Mouse (Mus musculus) liver, embryonic 13.5 days (tissue): ENCODE data around the gene Tmed8. TPM values are rescaled to one million over a fixed set of nuclear protein-coding genes. Genes with fewer than 3 reads are reported as not detected.

Experiments used
- ATAC-seq: fragments of 200-750 bp; cut with Nextera tagmentation; 2 replicates; pipeline ENCODE4 v1.8.0; 2017; ENCODE audit warnings: low read depth, mild to moderate bottlenecking, moderate number of reproducible peaks, moderate library complexity
- DNase-seq: peaks from one replicate; pipeline ENCODE4 v3.0.0; 2022
- H3K27ac ChIP-seq: fragments of 300-500 bp; sonication (generic); 2 replicates; pipeline ENCODE4 v1.5.1; 2015; ENCODE audit warnings: moderate library complexity, mild to moderate bottlenecking, inconsistent platforms
- H3K27me3 ChIP-seq: fragments of 300-500 bp; sonication (generic); 2 replicates; pipeline ENCODE4 v1.6.1; 2015; ENCODE audit warnings: mild to moderate bottlenecking, inconsistent platforms
- H3K36me3 ChIP-seq: fragments of 300-500 bp; sonication (generic); 2 replicates; pipeline ENCODE4 v1.6.1; 2015; ENCODE audit warnings: mild to moderate bottlenecking, inconsistent platforms
- H3K4me1 ChIP-seq: fragments of 300-500 bp; sonication (generic); replicated peaks from 2 replicates; pipeline ENCODE4 v1.6.1; 2015; ENCODE audit warnings: inconsistent platforms
- H3K4me2 ChIP-seq: fragments of 300-500 bp; sonication (generic); 2 replicates; pipeline ENCODE4 v1.6.1; 2015; ENCODE audit warnings: inconsistent platforms, mild to moderate bottlenecking, moderate library complexity
- H3K4me3 ChIP-seq: fragments of 300-500 bp; sonication (generic); replicated peaks from 2 replicates; pipeline ENCODE4 v1.5.1; 2015; ENCODE audit warnings: mild to moderate bottlenecking, inconsistent platforms
- H3K9ac ChIP-seq: fragments of 300-500 bp; sonication (generic); 2 replicates; pipeline ENCODE4 v1.6.1; 2015; ENCODE audit warnings: mild to moderate bottlenecking, inconsistent platforms
- H3K9me3 ChIP-seq: fragments of 300-500 bp; sonication (generic); replicated peaks from 2 replicates; pipeline ENCODE4 v1.6.1; 2016; ENCODE audit warnings: inconsistent platforms
- WGBS: fragments of 180-500 bp; shearing (Covaris S2); methylation state at CpG from one replicate; pipeline ENCODE4 v1.1.7; 2015; ENCODE audit not compliant: insufficient replicate concordance; 5-methylcytosine and 5-hydroxymethylcytosine counted together
- polyA plus RNA-seq: library from polyadenylated mRNA; unstranded; fragments of >200 nt; fragmentation: Nextera tagmentation; extraction: Ambion mirVana; gene quantifications from 2 replicates; pipeline ENCODE4 v1.2.1, GENCODE M21; 2015

Gene Tmed8
- polyA plus RNA-seq, 1 experiment from 2014 or later = 0.43 TPM

DNA sequence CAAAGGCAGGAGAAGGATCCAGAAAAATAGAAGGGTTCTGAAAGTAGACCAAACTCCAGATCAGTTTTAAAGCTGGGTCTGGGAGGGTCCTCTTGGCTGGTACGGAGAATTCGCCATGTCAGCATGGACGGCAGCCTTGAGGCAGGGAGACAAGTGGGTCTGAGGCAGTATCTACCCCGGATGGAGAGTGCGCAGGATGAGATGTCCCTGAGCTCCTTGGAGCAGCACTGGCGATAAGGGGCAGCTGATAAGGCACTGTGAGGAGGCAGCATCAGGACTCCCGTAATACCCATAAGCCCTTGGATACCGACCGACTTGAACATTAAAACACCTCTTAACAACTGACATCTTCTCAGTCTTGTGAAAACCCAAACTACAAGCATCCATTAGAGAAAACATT lies 67.5 kb downstream of the Tmed8 start:
- Histone ChIP-seq H3K4me1 (peaks cover 12% of the 10 kb centered on the region), H3K36me3 (peaks cover 13% of the 10 kb centered on the region; the same call in 1 of the 2 replicates), H3K4me2 (no peak overlapping the region), H3K9me3 (no peaks in the 10 kb centered on the region), H3K4me3 (no peak overlapping the region), H3K27ac (no peak overlapping the region), H3K27me3 (no peaks in the 10 kb centered on the region), H3K9ac (no peak overlapping the region)
- ATAC-seq (peak; percentile 63; the same call in 1 of the 2 replicates), DNase-seq (no peak)
- 52% methylated on average over 9 of the region's 9 CpGs for WGBS

GRCm38 (mm10) chr12:87132210-87132609 lies 68.0 kb downstream of the Tmed8 start:
- H3K4me3 ChIP-seq = no peak overlapping the region
- ATAC-seq = no peak

DNA sequence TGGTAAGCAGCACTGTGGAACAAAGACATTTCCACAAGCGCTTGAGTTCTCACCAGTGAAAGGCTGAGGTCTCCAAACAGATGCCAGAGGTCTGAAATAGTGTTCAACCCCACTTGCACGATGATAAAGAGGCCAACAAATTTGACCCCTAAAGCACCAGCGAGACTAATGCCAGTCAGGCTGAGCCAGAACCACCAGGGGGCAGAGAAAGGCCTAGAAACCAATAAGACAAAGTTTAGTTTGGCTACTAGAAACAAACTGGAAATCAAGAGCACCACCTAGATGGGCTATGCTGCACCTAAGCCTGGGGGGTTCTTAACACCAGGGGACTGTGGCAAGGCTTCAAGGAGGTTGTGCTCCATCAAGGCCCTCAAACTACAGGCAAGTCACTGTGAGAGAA lies 68.6 kb downstream of the Tmed8 start:
- no peaks in the 10 kb centered on the region for H3K9me3 ChIP-seq
- H3K4me1 ChIP-seq = peaks cover 12% of the 10 kb centered on the region
- 0 out of 2 replicates have a peak, but pooled peaks cover 6% of the 10 kb centered on the region for H3K36me3 ChIP-seq
- no peak overlapping the region for H3K4me2 ChIP-seq
- H3K27ac ChIP-seq = no peak overlapping the region
- 55% methylated on average over 3 of the region's 3 CpGs for WGBS
- H3K27me3 ChIP-seq = no peaks in the 10 kb centered on the region
- peak; percentile 18 for DNase-seq
- no peak overlapping the region for H3K4me3 ChIP-seq
- no peak for ATAC-seq
- H3K9ac ChIP-seq = no peak overlapping the region

More at GRCm38 (mm10) chr12:87132210-87132609, 68.0 kb downstream of the Tmed8 start:
- DNase-seq = no peak
- H3K4me1 ChIP-seq = peaks cover 12% of the 10 kb centered on the region
- H3K36me3 ChIP-seq = peaks cover 7% of the 10 kb centered on the region; the same call in 1 of the 2 replicates
- H3K9me3 ChIP-seq = no peaks in the 10 kb centered on the region
- H3K27me3 ChIP-seq = no peaks in the 10 kb centered on the region
- no peak overlapping the region for H3K9ac ChIP-seq
- H3K4me2 ChIP-seq = no peak overlapping the region
- 50% methylated on average over 6 of the region's 6 CpGs for WGBS
- no peak overlapping the region for H3K27ac ChIP-seq

- WGBS = 83% methylated on average over 2 of the region's 2 CpGs
Measured at GRCm38 (mm10) chr12:87131181-87131580, 69.1 kb downstream of the Tmed8 start.

GRCm38 (mm10) chr12:87130224-87130623 lies 70.0 kb downstream of the Tmed8 start:
- no peak overlapping the region for H3K27ac ChIP-seq
- WGBS = 75% methylated on average over 4 of the region's 4 CpGs
- no peak for ATAC-seq

More at GRCm38 (mm10) chr12:87131181-87131580, 69.1 kb downstream of the Tmed8 start:
- Histone ChIP-seq H3K4me2 (no peak overlapping the region), H3K27ac (no peak overlapping the region), H3K9ac (no peak overlapping the region), H3K36me3 (0 out of 2 replicates have a peak, but pooled peaks cover 6% of the 10 kb centered on the region), H3K27me3 (no peaks in the 10 kb centered on the region), H3K9me3 (no peaks in the 10 kb centered on the region), H3K4me1 (peaks cover 12% of the 10 kb centered on the region), H3K4me3 (no peak overlapping the region)
- ATAC-seq (no peak), DNase-seq (no peak)

DNA sequence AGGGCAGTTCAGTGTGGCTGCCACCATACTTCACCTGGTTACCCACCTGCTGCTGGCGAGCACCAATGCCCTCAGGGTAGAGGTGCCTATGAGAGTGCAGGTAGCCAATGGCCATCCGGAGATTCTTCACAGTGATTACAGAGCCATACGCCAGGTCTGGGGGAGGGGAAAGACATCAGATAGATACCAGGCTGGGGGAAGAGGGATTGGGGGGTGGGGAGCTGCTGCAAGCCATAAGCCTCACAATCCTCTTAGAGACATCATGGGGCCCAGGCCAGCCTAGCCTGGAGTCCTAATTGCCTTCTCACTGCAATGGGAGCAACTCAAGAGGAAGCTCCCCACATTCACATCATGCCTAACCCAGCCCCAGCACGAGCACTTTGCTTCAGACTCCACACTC lies 73.0 kb downstream of the Tmed8 start:
- 70% methylated on average over 4 of the region's 4 CpGs for WGBS
- H3K9ac ChIP-seq = no peak overlapping the region
- no peaks in the 10 kb centered on the region for H3K27me3 ChIP-seq
- ATAC-seq = no peak
- DNase-seq = no peak
- no peak overlapping the region for H3K27ac ChIP-seq
- H3K9me3 ChIP-seq = no peaks in the 10 kb centered on the region
- no peak overlapping the region for H3K4me2 ChIP-seq
- peaks cover 8% of the 10 kb centered on the region for H3K4me1 ChIP-seq
- H3K36me3 ChIP-seq = peaks cover 23% of the 10 kb centered on the region
- no peak overlapping the region for H3K4me3 ChIP-seq

More at GRCm38 (mm10) chr12:87130224-87130623, 70.0 kb downstream of the Tmed8 start:
- H3K4me3 ChIP-seq = no peak overlapping the region
- no peak overlapping the region for H3K9ac ChIP-seq
- H3K27me3 ChIP-seq = no peaks in the 10 kb centered on the region
- peaks cover 12% of the 10 kb centered on the region for H3K4me1 ChIP-seq
- DNase-seq = no peak
- H3K36me3 ChIP-seq = 0 out of 2 replicates have a peak, but pooled peaks cover 6% of the 10 kb centered on the region
- H3K4me2 ChIP-seq = no peak overlapping the region
- no peaks in the 10 kb centered on the region for H3K9me3 ChIP-seq

- Histone ChIP-seq H3K27me3 (no peaks in the 10 kb centered on the region), H3K4me2 (no peak overlapping the region), H3K4me1 (peaks cover 9% of the 10 kb centered on the region), H3K9me3 (no peaks in the 10 kb centered on the region), H3K4me3 (no peak overlapping the region), H3K36me3 (peaks cover 18% of the 10 kb centered on the region), H3K9ac (no peak overlapping the region), H3K27ac (peak overlapping the region; percentile 30; the same call in 1 of the 2 replicates)
- ATAC-seq (peak; percentile 95), DNase-seq (peak; percentile 34)
- 35% methylated on average over 4 of the region's 4 CpGs for WGBS
Measured at GRCm38 (mm10) chr12:87121918-87122589, 78.2 kb downstream of the Tmed8 start.

Other genes starting within 250 kb of the Tmed8 start
- gene Zdhhc22, start 210.0 kb downstream of the Tmed8 start, polyA plus RNA-seq = 0.03 TPM in 1 of 2 replicates, not detected in the other
- gene Tmem63c, start 179.1 kb downstream of the Tmed8 start, polyA plus RNA-seq = not detected in 2 replicates
- gene Ngb, start 97.9 kb downstream of the Tmed8 start, polyA plus RNA-seq = 0.13 and 0.16 TPM in 2 replicates
- 61.1 and 67.2 TPM in 2 replicates for gene Gstz1, start 53.3 kb downstream of the Tmed8 start, polyA plus RNA-seq
- 3.8 and 4.9 TPM in 2 replicates for gene Pomt2, start 52.5 kb downstream of the Tmed8 start, polyA plus RNA-seq
- gene Samd15, start 731 bp downstream of the Tmed8 start, polyA plus RNA-seq = 8.8 and 12.4 TPM in 2 replicates
- gene Noxred1, start 38.3 kb upstream of the Tmed8 start, polyA plus RNA-seq = 0.19 and 0.29 TPM in 2 replicates
- 9.8 and 10.6 TPM in 2 replicates for gene Vipas39, start 65.8 kb upstream of the Tmed8 start, polyA plus RNA-seq
- gene Ahsa1, start 66.0 kb upstream of the Tmed8 start, polyA plus RNA-seq = 196 and 212 TPM in 2 replicates
- gene Ism2, start 99.3 kb upstream of the Tmed8 start, polyA plus RNA-seq = 0.27 and 0.30 TPM in 2 replicates
- 30.6 and 36.4 TPM in 2 replicates for gene Sptlc2, start 187.9 kb upstream of the Tmed8 start, polyA plus RNA-seq
- gene Slirp, start 243.4 kb upstream of the Tmed8 start, polyA plus RNA-seq = 228 and 232 TPM in 2 replicates
- gene Alkbh1, start 243.6 kb upstream of the Tmed8 start, polyA plus RNA-seq = 20.6 and 24.9 TPM in 2 replicates